Mouse (Mus musculus) hematopoietic stem cell, adult 5-6 weeks (primary cell): Measurements from ENCODE around the gene Coro2a. TPM values are rescaled to one million over a fixed set of nuclear protein-coding genes. Genes with fewer than 3 reads are reported as not detected.
"Not testable (repeated sequence)": the region's sequence is repeated elsewhere in the genome, so short reads cannot be mapped to it uniquely, and the experiment has no call there.

Source experiments
- ATAC-seq, 2 experiments: fragments of 125-278 bp in 1 of 2; replicated peaks in 1 of 2; 2 replicates each; pipeline ENCODE4 v1.8.0; 2016 to 2017; ENCODE audit warnings: inconsistent platforms in 2 of 2, mild to moderate bottlenecking in 2 of 2, moderate number of reproducible peaks in 2 of 2, low read depth in 1 of 2, moderate TSS enrichment in 1 of 2; ENCODE audit not compliant: low FRiP score in 2 of 2, poor library complexity in 2 of 2, severe bottlenecking in 2 of 2, insufficient read depth in 1 of 2, low TSS enrichment in 1 of 2
- total RNA-seq: library from RNA; stranded (forward); fragments of 172-1452, 232-1000 nt; gene quantifications from 2 replicates; pipeline ENCODE4 v1.2.3, GENCODE M21; 2017

Coro2a gene
- total RNA-seq, 1 experiment from 2014 or later: 57.8 TPM

GRCm38 (mm10) chr4:46620330-46620729, 18.3 kb upstream of the Coro2a start:
- ATAC-seq: no peak

- ATAC-seq: no peak
Observed at GRCm38 (mm10) chr4:46618196-46618817, 16.3 kb upstream of the Coro2a start.

- no peak for ATAC-seq
Observed at GRCm38 (mm10) chr4:46617408-46617807, 15.4 kb upstream of the Coro2a start.

DNA sequence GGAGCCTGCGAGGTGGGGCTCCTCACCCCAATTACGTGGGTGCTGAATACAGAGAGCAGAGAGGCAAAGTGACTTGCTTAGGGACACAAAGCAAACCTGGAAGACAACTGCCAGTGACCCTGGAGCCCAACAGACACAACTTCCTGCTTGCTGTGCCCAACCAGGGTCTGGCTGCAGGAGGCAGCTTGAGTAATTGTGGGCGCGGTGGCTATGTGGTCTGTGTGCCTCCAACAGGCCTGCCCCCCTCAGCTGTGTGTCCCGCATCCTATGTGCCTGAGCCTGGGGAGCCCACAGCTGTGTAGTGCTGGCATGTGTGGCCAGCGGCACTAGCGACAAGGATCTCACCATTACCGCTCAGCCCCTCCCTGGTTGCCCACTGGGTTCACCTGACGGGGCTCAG, 12.6 kb upstream of the Coro2a start:
- ATAC-seq: peak; percentile 82

- ATAC-seq: no peak
Observed at GRCm38 (mm10) chr4:46613618-46614017, 11.6 kb upstream of the Coro2a start.

- peak; percentile 37 to 47; a peak in 2 of 4 replicates for ATAC-seq
Observed at GRCm38 (mm10) chr4:46611181-46611580, 9.2 kb upstream of the Coro2a start.

GRCm38 (mm10) chr4:46607601-46608000, 5.6 kb upstream of the Coro2a start:
- no peak for ATAC-seq

DNA sequence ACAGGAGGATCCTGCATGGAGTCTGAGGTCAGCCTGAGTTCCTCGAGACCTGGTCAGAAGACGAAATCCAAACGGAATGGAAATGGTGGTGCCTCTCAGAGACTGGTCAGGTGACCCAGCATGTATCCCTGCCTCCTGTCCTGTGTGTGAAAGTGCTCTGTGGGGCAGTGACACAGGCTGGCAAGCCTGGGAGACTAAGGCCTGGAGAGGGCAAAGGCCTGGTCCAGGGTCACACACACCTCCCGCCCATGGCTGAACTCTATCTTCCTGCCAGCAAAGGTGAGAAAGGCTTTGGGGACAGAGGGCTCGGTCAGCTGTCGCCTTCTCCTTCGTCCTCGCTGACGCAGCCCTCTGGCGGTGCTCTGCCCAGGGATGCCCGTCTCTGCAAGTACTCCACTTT, 3.4 kb upstream of the Coro2a start:
- ATAC-seq: no peak

GRCm38 (mm10) chr4:46602704-46603103, 702 bp upstream of the Coro2a start:
- ATAC-seq: no peak

- ATAC-seq: 0 out of 4 replicates have a peak, but pooled peaks of 1 of the 2 experiments have one; percentile 3
Observed at GRCm38 (mm10) chr4:46601258-46601843, 651 bp downstream of the Coro2a start.

GRCm38 (mm10) chr4:46600473-46601257, 1.3 kb downstream of the Coro2a start:
- ATAC-seq: peak in 1 of 2 experiments; percentile 2; a peak in 1 of 4 replicates

- ATAC-seq: not testable (repeated sequence)
Observed at GRCm38 (mm10) chr4:46599609-46600008, 2.4 kb downstream of the Coro2a start.

GRCm38 (mm10) chr4:46598981-46599380, 3.0 kb downstream of the Coro2a start:
- no peak for ATAC-seq

DNA sequence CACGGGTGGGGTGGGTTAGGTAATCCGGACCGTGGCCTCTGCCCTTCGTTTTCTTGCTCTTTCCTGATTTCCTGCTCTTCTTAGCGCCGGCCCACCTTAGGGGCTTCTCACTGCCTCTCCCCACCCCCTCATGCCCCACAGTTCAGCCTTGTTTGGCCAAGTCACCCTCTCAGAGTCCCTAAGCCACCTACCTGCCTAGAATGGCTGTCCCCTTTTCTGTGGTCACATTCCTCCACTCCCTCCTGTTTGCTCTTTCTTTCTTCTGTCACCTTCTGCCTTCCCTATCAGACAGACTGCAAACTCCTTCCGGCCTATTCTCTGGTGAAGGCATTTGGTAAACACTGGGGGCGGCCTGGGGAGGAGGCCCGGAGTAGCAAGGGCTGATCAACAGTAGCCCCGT, 3.9 kb downstream of the Coro2a start:
- ATAC-seq: no peak

GRCm38 (mm10) chr4:46597286-46597961, 4.6 kb downstream of the Coro2a start:
- ATAC-seq: peak; percentile 37 to 42

DNA sequence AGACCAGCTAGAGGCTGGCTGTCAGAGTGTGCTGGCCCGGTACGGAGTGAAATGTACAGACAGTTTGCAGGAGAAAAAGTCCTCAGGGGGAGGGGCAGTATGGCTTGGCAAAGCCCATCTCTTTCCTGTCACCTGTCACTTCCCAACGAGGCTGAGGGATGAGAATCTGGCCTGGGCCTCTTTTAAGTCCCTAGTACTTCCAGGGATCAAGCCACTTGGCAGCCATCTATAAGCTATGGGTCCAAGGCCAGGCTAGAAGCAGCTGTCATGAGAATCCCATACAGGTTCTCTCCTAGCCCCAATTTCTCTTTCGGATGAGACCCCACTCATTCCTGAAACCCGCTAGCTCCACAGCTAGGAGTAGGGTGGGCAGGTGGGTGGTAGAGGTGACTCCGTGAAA, 5.6 kb downstream of the Coro2a start:
- ATAC-seq: no peak

DNA sequence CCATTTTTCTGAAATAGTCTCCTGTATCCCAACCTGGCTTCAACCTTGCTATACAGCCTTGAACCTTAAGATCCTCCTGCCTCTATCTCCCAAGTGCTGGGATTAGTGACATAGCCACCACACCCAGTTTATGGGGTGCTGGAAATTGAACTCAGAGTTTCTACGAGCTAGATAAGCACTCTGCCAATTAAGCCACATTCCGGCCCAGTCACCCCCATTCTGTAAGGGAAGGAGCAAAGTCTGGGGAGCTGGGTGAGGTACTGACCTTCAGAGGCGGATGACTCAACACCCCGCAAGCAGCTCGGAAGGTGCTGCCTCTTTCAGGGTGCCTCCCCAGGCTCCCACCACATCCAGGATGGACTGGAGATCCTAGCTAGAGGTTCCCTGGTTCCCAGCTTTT, 7.9 kb downstream of the Coro2a start:
- no peak for ATAC-seq

GRCm38 (mm10) chr4:46593472-46593871, 8.5 kb downstream of the Coro2a start:
- ATAC-seq: no peak
